Mouse (Mus musculus) cerebellum, postnatal 10 days (tissue): ENCODE measurements around the gene Ddx20.

ENCODE experiments used
- DNase-seq, 2 experiments: peaks; one replicate each; pipeline ENCODE4 v3.0.0; 2021; ENCODE audit warnings: mixed read lengths in 2 of 2

Ddx20 gene

DNA sequence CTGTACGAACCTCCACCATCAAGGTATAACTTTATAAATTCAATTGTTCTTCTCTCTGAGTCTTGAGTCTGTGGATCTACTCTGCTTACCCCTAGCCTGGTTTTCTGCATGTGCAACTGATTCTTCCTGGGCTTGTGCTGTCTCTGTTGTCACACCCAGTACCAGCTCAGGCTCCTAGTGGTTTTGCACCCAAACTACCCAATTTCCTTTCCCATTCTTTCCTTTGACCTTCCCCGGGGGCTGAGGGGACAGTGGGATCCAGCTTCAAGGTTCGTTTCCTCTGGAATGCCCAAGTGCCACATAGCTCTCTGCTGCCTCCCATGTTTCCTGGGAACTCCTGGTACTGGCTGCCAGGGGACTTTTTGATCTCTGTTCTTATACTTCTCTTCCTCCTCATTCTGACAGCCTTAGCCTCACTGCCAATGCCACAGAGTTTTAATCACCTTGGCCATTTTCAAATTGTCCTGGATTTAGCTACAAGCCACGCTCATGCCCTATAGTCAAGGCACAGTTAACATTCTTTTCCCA, 20.3 kb downstream of the Ddx20 start:
- DNase-seq: no peak

DNA sequence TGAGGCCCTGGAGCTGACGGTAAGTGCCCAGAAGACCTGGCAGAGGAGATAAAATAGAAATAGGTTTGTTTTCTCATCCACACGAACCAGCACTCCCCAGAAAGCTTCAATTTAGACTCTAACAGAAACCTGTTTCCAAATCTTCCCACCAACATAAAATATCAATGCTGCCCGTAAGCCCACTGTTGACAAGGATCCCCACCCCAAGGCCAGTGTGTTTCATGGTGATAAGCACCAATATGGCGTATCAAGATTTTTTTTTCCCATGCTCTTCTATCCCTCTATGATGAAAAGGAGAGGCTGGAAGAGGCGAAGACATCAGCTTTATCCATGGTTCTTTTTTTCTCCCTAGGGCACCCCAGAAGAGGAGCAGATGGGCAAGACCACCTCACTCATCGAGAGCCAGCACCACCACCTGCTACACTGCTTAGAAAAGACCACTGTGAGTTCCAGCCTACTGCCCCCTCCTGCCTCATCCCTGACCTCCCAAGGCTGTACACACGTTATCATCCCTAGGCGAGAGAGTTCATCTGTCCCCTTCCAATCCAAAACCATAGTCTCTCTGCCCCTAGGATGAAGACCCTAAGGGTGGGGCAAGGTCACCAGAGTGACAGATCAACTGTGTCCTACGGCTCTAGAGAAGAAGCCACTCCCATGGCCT, 22.1 kb downstream of the Ddx20 start:
- no peak for DNase-seq

DNA sequence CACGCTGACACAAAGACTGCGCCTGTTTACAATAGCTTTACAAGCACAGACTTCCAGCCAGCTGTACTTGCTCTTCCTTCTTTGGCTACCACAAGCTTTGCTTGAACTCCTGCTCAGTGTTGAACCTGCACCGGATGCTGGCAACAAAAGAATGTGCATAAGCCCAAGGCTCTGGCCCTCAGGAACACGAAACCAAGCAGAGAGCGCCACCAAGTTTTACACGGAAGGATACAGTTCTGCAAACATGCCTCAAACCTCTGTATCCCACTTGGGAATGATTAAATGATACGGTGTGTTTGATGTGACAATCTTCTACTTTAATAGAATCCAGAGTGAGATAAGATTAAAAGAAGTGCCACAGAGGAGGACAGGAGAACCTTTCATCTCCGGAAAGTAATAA, 24.3 kb downstream of the Ddx20 start:
- peak in 1 of 2 experiments; percentile 36 for DNase-seq

DNA sequence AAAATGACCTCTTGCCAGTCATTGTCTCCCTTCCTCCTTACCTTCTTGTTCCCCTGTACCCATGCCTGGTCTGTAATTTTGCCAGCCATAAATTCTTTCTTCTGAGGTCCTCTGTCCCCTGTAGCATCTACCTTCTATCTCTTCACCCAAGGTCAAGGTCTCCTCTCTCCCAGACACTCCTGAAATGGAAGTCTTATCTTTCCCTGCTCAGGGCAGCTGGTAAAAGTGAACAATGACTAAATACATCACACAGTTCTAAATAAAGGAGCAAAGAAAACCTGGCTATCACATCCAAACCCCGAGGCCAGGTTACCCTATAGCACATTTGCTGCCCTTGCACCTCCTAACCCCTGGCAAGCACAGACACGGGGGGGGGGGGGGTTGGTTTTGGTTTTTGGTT, 26.8 kb downstream of the Ddx20 start:
- DNase-seq: no peak

DNA sequence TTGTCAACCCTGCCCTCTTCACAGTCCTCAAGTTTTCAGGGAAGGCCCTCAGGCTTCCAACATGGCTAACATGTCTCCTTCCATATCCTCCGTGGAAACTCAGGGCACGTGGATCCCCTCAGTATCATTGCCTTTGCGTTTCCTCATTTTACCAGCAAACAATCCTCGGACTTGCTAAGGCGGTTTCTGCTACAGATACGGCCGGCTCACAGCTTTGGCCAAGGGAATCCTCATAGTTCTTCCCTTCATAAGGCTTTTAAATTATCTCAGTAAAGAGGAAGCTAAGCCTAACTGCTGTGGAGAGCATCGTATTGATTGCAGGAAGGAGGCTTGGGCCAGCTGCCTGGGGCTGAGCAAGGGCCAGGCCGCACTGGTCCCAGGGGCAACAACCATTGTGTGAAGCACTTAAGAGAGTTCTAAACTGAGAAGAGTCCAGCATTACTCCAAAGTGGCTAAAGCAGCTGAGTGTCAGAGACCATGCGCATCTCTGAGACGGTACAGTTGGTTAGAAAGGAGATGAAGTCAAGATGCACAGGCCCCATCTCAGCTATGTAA, 32.3 kb downstream of the Ddx20 start:
- no peak for DNase-seq

DNA sequence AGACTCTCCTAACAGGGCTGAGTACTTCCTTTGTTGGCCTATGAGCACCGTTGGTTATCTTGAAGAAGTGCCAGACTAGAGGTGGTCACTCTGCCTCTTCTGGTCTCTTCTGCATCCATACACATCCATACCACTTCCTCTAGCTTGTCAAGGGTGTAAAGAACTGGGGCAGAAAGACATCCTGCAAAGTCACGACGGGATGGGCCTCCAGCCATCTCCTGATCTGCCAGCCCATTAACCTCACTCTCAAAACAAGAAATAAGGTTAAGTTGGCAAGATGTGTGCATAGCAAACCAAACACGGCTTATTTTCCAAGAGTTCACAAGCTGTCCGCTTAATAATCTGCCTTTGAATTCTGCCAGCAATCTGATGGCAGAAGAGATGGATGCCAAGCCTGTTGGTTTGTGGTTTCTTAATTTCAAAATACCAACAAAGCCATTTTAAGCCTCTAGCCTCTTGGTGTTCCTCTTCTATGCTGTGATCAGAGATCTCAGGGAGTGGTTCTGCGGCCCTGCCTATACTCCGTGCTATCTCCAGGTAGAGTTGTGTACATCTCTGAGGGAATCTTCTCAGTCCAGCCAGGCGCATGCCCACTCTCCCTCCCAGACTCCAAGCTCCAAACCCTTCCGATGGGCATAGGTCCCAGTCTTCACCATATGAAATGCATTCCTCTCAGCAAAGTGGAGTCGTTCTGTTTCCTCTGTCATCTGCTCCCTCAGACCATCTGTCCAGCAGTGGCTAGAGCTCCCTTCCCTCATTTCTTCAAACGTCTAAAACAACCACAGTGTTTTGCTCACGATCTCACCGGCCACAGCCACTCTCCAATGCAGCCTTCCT, 33.6 kb downstream of the Ddx20 start:
- peak; percentile 92 to 93 for DNase-seq

DNA sequence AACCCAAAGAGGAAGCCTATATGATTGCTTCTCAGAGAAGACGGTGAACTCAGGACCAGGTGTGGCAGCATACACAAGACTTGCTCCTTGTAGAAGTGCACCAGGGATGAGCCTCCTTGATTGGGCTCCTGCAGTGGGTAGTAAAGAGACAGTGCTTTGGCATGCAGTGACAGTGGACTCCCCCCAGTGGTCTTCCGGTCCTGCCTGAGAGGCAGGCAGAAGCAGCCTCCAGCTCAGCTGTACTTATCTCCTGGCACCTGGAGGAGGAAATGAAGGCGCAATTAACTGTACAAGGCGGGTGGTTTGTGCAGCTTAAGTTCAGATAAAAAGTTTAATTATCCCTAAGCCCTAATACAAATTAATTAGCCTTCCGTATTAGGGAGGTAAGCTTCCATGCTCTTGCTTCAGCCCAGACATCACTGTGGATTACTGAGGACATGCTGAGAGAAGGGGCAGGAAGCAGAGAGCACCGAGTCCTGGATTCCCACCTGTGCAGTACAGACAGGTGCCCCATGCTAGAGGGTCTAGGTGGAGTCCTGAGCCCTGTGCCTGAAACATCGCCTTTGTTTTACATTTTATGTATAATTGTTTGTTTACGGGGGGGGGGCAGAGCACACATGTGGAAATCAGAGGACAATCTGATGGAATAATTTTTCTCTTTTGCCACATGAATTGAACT, 38.3 kb downstream of the Ddx20 start:
- DNase-seq: no peak

DNA sequence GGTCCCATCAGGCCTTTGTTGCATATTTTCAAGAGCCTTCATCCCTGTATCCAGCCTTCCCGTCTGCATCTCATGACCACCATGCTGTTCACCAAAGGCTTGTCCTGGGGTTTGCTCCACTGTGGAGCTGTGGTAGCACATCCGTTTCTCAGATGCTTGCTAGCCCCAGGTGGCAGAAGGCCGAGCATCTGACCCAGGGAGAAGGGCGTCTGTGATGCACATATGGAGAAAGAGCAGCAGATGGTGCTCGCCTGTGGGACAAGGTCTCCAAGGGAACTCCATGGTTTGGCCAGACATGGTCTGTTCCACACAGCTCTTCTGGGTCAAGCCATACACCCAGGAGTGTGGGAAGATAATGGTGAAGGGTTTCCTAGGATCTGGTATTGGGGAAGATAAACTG, 43.8 kb downstream of the Ddx20 start:
- peak; percentile 75 to 81 for DNase-seq

DNA sequence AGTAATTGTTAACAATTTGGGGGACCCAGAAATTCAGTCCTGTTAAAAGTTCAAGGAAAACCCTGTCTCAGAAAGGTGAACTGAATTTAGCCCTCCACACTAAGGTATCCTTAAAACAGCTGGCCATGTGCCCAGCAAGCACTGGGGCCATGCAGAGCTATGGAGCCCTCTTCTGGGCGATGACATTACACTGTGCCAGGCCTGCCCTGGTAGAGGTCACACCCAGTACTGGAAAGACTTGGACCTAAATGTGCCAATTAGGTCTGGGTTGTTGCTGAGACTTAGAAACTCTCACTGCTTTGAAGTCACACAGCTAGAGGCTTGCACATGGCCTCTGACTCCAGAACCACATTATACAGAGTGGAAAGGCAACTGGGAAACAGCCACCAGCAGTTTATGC, 45.2 kb downstream of the Ddx20 start:
- peak; percentile 81 to 86 for DNase-seq

DNA sequence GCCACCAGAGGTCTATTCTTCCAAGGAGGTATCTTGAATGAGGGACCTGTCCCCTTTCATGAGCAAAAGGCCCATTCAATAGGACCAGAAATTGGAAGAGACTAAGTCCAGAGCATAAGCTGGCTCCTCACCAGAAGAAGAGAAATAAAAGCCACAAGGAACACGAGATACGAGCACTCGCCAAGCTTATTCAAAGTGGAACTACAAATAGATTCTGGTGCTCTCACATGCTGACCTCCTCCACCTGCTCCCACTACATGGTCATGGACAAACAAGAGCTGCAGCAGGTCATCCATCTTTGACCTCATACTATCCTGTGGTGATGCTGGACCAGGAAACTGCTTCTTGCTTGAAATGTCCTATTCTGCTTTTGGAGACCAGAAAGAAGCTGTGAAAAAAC, 54.4 kb downstream of the Ddx20 start:
- DNase-seq: no peak

DNA sequence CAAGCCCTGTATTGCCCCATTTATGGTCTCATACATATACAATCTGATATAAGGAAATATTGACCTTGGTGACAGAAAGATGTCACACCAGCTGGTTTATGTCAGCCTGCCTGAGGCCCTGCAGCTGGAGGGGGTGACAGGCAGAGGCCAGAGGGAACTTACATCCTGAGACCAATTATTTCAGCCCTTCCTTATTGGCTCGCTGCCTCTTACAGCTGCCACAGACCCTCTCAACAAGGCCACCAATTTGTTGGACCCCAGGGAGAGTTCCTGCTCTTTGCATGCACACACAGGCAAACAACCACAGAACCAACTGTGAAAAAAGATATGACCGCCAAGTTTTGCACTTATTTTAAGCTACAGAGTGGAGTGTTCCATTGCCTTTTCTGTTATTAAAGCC, 55.1 kb downstream of the Ddx20 start:
- no peak for DNase-seq
